Mouse (Mus musculus): ENCODE results near the gene Pdss1. TPM values are rescaled to one million over a fixed set of nuclear protein-coding genes. Genes with fewer than 3 reads are reported as not detected.

Pdss1 gene
- polyA plus RNA-seq, 1 experiment: 20.9 TPM

GRCm38 (mm10) chr2:22955914-22956313 lies 60.6 kb downstream of the Pdss1 start:
- no peak for DNase-seq (ENCODE audit: extremely low spot score in 1 of 2, low spot score in 1 of 2)

GRCm38 (mm10) chr2:22957415-22957814 lies 62.1 kb downstream of the Pdss1 start:
- DNase-seq (ENCODE audit: extremely low spot score in 1 of 2, low spot score in 1 of 2): no peak

- DNase-seq (ENCODE audit: extremely low spot score in 1 of 2, low spot score in 1 of 2): no peak
Observed at GRCm38 (mm10) chr2:22961681-22962080, 66.4 kb downstream of the Pdss1 start.

GRCm38 (mm10) chr2:22962242-22962641 lies 66.9 kb downstream of the Pdss1 start:
- peak; percentile 33 to 43 for DNase-seq (ENCODE audit: extremely low spot score in 1 of 2, low spot score in 1 of 2)

GRCm38 (mm10) chr2:22962970-22963369 lies 67.6 kb downstream of the Pdss1 start:
- no peak for DNase-seq (ENCODE audit: extremely low spot score in 1 of 2, low spot score in 1 of 2)

GRCm38 (mm10) chr2:22977387-22977973 lies 82.2 kb downstream of the Pdss1 start:
- DNase-seq (ENCODE audit: extremely low spot score in 1 of 2, low spot score in 1 of 2): no peak

GRCm38 (mm10) chr2:22985973-22986657 lies 90.8 kb downstream of the Pdss1 start:
- DNase-seq (ENCODE audit: extremely low spot score in 1 of 2, low spot score in 1 of 2): peak in 1 of 2 experiments; percentile 66

Other genes starting within 250 kb of the Pdss1 start
- gene Apbb1ip, start 121.4 kb upstream of the Pdss1 start, polyA plus RNA-seq (2012; rRNA removed): 3.5 and 3.8 TPM in 2 replicates
- 114 and 117 TPM in 2 replicates for gene Abi1, start 144.7 kb downstream of the Pdss1 start, polyA plus RNA-seq (2012; rRNA removed)
- gene Acbd5, start 172.6 kb downstream of the Pdss1 start, polyA plus RNA-seq (2012; rRNA removed): 46.1 and 48.8 TPM in 2 replicates

All from frontal cortex, adult 2 months (tissue).